Mouse (Mus musculus): ENCODE results near the gene Bcl2a1d. TPM values are rescaled to one million over a fixed set of nuclear protein-coding genes. Genes with fewer than 3 reads are reported as not detected.
A peak's percentile ranks its signal among the peaks of the same experiment; 100 is the strongest.
"Not testable (repeated sequence)": the region's sequence is repeated elsewhere in the genome, so short reads cannot be mapped to it uniquely, and the experiment has no call there.

The Bcl2a1d gene
- polyA plus RNA-seq, 1 experiment = 13.2 TPM

- Histone ChIP-seq H3K4me3 (ENCODE audit: control insufficient read depth, insufficient read depth, low read length) (peak overlapping the region; percentile 50), H3K27ac (ENCODE audit: control insufficient read depth, insufficient read depth, low read length) (peak overlapping the region; percentile 86)
- H3K27me3 ChIP-seq (ENCODE audit: control insufficient read depth, insufficient read depth, low read length); H3K4me1 ChIP-seq (replicated peaks; ENCODE audit: control insufficient read depth, insufficient read depth, low read length); H3K36me3 ChIP-seq (ENCODE audit: control insufficient read depth, insufficient read depth, low read length): not testable (repeated sequence)
- WGBS = 13% methylated on average over 8 of the region's 46 CpGs
- DNase-seq = peak; percentile 9
These were observed 12.4 kb downstream of the Bcl2a1d start for GRCm38 (mm10) chr9:88719073-88719921.

GRCm38 (mm10) chr9:88718593-88718992, 13.1 kb downstream of the Bcl2a1d start:
- H3K27ac ChIP-seq (ENCODE audit: control insufficient read depth, insufficient read depth, low read length); H3K27me3 ChIP-seq (ENCODE audit: control insufficient read depth, insufficient read depth, low read length); H3K4me3 ChIP-seq (ENCODE audit: control insufficient read depth, insufficient read depth, low read length); H3K4me1 ChIP-seq (replicated peaks; ENCODE audit: control insufficient read depth, insufficient read depth, low read length); H3K36me3 ChIP-seq (ENCODE audit: control insufficient read depth, insufficient read depth, low read length): not testable (repeated sequence)
- WGBS = 81% methylated on average over 5 of the region's 5 CpGs
- DNase-seq = peak; percentile 13

GRCm38 (mm10) chr9:88718140-88718539, 13.6 kb downstream of the Bcl2a1d start:
- peak; percentile 48 for DNase-seq
- H3K27ac ChIP-seq (ENCODE audit: control insufficient read depth, insufficient read depth, low read length); H3K36me3 ChIP-seq (ENCODE audit: control insufficient read depth, insufficient read depth, low read length); H3K27me3 ChIP-seq (ENCODE audit: control insufficient read depth, insufficient read depth, low read length); H3K4me1 ChIP-seq (replicated peaks; ENCODE audit: control insufficient read depth, insufficient read depth, low read length); H3K4me3 ChIP-seq (ENCODE audit: control insufficient read depth, insufficient read depth, low read length): not testable (repeated sequence)
- 5% methylated on average over 2 of the region's 2 CpGs for WGBS

DNA sequence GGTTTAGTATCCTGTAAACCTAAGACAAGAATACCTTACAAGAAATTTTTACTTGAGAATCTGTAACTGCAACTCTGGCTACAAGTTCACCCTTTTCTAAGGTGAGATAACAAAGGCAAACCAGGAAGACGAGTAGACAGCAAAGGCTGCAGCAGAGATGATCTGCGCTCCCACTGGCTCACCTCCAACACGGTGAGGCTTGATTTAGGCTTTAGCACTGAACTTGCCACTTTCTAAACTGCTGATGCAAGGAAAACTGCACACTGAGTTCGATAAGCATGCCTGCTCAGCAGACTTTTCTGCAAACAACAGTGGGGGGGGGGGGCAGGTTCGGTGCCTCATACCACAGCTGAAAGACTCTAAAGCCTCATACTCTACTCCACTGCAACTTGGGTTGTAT, 17.2 kb downstream of the Bcl2a1d start:
- WGBS = 90% methylated on average over 5 of the region's 5 CpGs
- not testable (repeated sequence) for H3K4me3 ChIP-seq (ENCODE audit: control insufficient read depth, insufficient read depth, low read length); H3K4me1 ChIP-seq (replicated peaks; ENCODE audit: control insufficient read depth, insufficient read depth, low read length); H3K36me3 ChIP-seq (ENCODE audit: control insufficient read depth, insufficient read depth, low read length); H3K27ac ChIP-seq (ENCODE audit: control insufficient read depth, insufficient read depth, low read length); DNase-seq; H3K27me3 ChIP-seq (ENCODE audit: control insufficient read depth, insufficient read depth, low read length)

GRCm38 (mm10) chr9:88712164-88712749, 19.5 kb downstream of the Bcl2a1d start:
- WGBS = 94% methylated on average over 3 of the region's 3 CpGs
- not testable (repeated sequence) for H3K4me1 ChIP-seq (replicated peaks; ENCODE audit: control insufficient read depth, insufficient read depth, low read length); H3K36me3 ChIP-seq (ENCODE audit: control insufficient read depth, insufficient read depth, low read length); H3K4me3 ChIP-seq (ENCODE audit: control insufficient read depth, insufficient read depth, low read length); DNase-seq; H3K27ac ChIP-seq (ENCODE audit: control insufficient read depth, insufficient read depth, low read length); H3K27me3 ChIP-seq (ENCODE audit: control insufficient read depth, insufficient read depth, low read length)

- H3K27me3 ChIP-seq (ENCODE audit: control insufficient read depth, insufficient read depth, low read length); H3K4me1 ChIP-seq (replicated peaks; ENCODE audit: control insufficient read depth, insufficient read depth, low read length); DNase-seq; H3K36me3 ChIP-seq (ENCODE audit: control insufficient read depth, insufficient read depth, low read length); H3K4me3 ChIP-seq (ENCODE audit: control insufficient read depth, insufficient read depth, low read length); H3K27ac ChIP-seq (ENCODE audit: control insufficient read depth, insufficient read depth, low read length): not testable (repeated sequence)
- 99% methylated on average over 4 of the region's 5 CpGs for WGBS
These were observed 20.7 kb downstream of the Bcl2a1d start for GRCm38 (mm10) chr9:88710910-88711438.

DNA sequence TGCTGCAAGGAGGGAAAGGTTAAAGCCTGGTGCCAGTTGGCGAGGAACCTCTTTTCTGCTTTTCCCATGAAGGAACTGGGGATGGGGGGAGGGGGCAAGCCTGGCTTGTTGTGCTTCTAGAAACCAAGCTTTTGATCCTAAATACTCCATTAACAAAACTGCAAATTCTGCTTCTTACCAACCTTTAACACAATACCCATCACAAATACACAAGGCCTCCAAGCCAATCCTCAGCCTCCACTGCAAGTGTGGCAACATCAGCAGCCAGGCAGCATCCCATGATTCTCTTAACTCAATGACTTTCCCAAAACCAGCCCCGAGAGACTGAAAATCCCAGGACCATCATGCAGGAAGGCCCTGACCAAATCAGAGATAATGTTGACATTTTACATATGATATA, 21.3 kb downstream of the Bcl2a1d start:
- DNase-seq; H3K27me3 ChIP-seq (ENCODE audit: control insufficient read depth, insufficient read depth, low read length); H3K36me3 ChIP-seq (ENCODE audit: control insufficient read depth, insufficient read depth, low read length); H3K27ac ChIP-seq (ENCODE audit: control insufficient read depth, insufficient read depth, low read length); H3K4me3 ChIP-seq (ENCODE audit: control insufficient read depth, insufficient read depth, low read length); H3K4me1 ChIP-seq (replicated peaks; ENCODE audit: control insufficient read depth, insufficient read depth, low read length): not testable (repeated sequence)
- 95% methylated on average over 2 of the region's 2 CpGs for WGBS

DNA sequence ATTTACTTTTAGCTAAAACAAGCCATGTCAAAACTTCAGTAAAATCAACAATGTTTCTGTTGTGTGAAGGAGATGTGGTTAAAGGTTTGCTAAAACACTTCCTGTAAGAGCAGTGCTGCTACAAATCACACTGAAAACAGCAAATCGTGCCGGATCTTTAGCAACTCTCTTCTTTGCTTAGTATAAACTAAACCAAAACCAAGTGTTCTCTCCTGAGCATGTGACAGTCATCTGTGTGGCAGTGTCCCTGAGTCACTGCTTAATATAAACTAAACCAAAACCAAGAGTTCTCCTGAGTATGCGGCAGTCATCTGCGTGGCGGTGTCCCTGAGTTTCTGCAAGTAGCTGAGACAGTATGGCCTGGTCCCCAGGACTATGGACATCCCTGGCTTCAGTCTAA, 21.9 kb downstream of the Bcl2a1d start:
- WGBS = 45% methylated on average over 5 of the region's 5 CpGs
- H3K27me3 ChIP-seq (ENCODE audit: control insufficient read depth, insufficient read depth, low read length); H3K36me3 ChIP-seq (ENCODE audit: control insufficient read depth, insufficient read depth, low read length); H3K4me3 ChIP-seq (ENCODE audit: control insufficient read depth, insufficient read depth, low read length); H3K27ac ChIP-seq (ENCODE audit: control insufficient read depth, insufficient read depth, low read length); H3K4me1 ChIP-seq (replicated peaks; ENCODE audit: control insufficient read depth, insufficient read depth, low read length); DNase-seq: not testable (repeated sequence)
